Mouse (Mus musculus) embryo, embryonic 10 days (tissue): ENCODE measurements around the gene Racgap1.

Experiments used
- DNase-seq: peaks from one replicate; pipeline ENCODE4 v3.0.0-alpha.2; 2015; ENCODE audit warnings: low spot score

Racgap1 gene

GRCm38 (mm10) chr15:99618595-99618994 lies 32.9 kb downstream of the Racgap1 start:
- no peak for DNase-seq

- DNase-seq: no peak
Observed at GRCm38 (mm10) chr15:99615246-99615645, 36.2 kb downstream of the Racgap1 start.

GRCm38 (mm10) chr15:99614753-99615152 lies 36.7 kb downstream of the Racgap1 start:
- peak; percentile 44 for DNase-seq

GRCm38 (mm10) chr15:99614273-99614672 lies 37.2 kb downstream of the Racgap1 start:
- no peak for DNase-seq

GRCm38 (mm10) chr15:99611563-99611962 lies 39.9 kb downstream of the Racgap1 start:
- DNase-seq: no peak

GRCm38 (mm10) chr15:99608382-99609125 lies 42.9 kb downstream of the Racgap1 start:
- DNase-seq: no peak

GRCm38 (mm10) chr15:99607388-99608113 lies 43.9 kb downstream of the Racgap1 start:
- peak; percentile 66 for DNase-seq

- no peak for DNase-seq
Observed at GRCm38 (mm10) chr15:99606515-99606914, 44.9 kb downstream of the Racgap1 start.

GRCm38 (mm10) chr15:99605595-99605994 lies 45.9 kb downstream of the Racgap1 start:
- DNase-seq: no peak

GRCm38 (mm10) chr15:99603216-99603615 lies 48.2 kb downstream of the Racgap1 start:
- DNase-seq: no peak

GRCm38 (mm10) chr15:99602206-99602820 lies 49.1 kb downstream of the Racgap1 start:
- DNase-seq: no peak

GRCm38 (mm10) chr15:99601823-99602120 lies 49.7 kb downstream of the Racgap1 start:
- no peak for DNase-seq

GRCm38 (mm10) chr15:99600986-99601822 lies 50.3 kb downstream of the Racgap1 start, which contains the start of gene Aqp6:
Gene Aqp6 (plus strand): TSS chr15:99601400.
- DNase-seq: no peak

GRCm38 (mm10) chr15:99599245-99600070 lies 52.0 kb downstream of the Racgap1 start:
- no peak for DNase-seq

- no peak for DNase-seq
Observed at GRCm38 (mm10) chr15:99597596-99597995, 53.9 kb downstream of the Racgap1 start.

- DNase-seq: no peak
Observed at GRCm38 (mm10) chr15:99596841-99597240, 54.6 kb downstream of the Racgap1 start.

GRCm38 (mm10) chr15:99596056-99596687 lies 55.3 kb downstream of the Racgap1 start:
- DNase-seq: peak; percentile 94

- DNase-seq: no peak
Observed at GRCm38 (mm10) chr15:99594951-99595350, 56.5 kb downstream of the Racgap1 start.

GRCm38 (mm10) chr15:99592877-99593276 lies 58.6 kb downstream of the Racgap1 start:
- no peak for DNase-seq

- no peak for DNase-seq
Observed at GRCm38 (mm10) chr15:99592177-99592576, 59.3 kb downstream of the Racgap1 start.
